Mouse (Mus musculus) ES-Bruce4 (cell line): ENCODE measurements around the gene Lgals1. TPM values are rescaled to one million over a fixed set of nuclear protein-coding genes. Genes with fewer than 3 reads are reported as not detected.
A peak's percentile ranks its signal among the peaks of the same experiment; 100 is the strongest.
"Not testable (repeated sequence)": the region's sequence is repeated elsewhere in the genome, so short reads cannot be mapped to it uniquely, and the experiment has no call there.

ENCODE experiments used
- H3K27ac ChIP-seq: 2 replicates; pipeline ENCODE4 v1.5.1; 2012; ENCODE audit warnings: low read length, inconsistent platforms; ENCODE audit not compliant: insufficient read depth
- H3K27me3 ChIP-seq: 2 replicates; pipeline ENCODE4 v1.6.1; 2012; ENCODE audit warnings: mild to moderate bottlenecking, low read length, inconsistent platforms; ENCODE audit not compliant: control insufficient read depth, poor library complexity, insufficient read depth, severe bottlenecking
- H3K36me3 ChIP-seq: 2 replicates; pipeline ENCODE4 v1.6.1; 2012; ENCODE audit warnings: inconsistent platforms, mild to moderate bottlenecking, low read length, moderate library complexity; ENCODE audit not compliant: control insufficient read depth, poor library complexity, insufficient read depth, severe bottlenecking
- H3K4me1 ChIP-seq: one replicate; pipeline ENCODE4 v1.8.1; 2011; ENCODE audit warnings: low read length; ENCODE audit not compliant: control insufficient read depth, insufficient read depth
- H3K4me3 ChIP-seq: 2 replicates; pipeline ENCODE4 v1.5.1; 2011; ENCODE audit warnings: low read depth, mild to moderate bottlenecking, low read length
- H3K9ac ChIP-seq: 2 replicates; pipeline ENCODE4 v1.6.1; 2012; ENCODE audit warnings: low read depth, mild to moderate bottlenecking, inconsistent platforms; ENCODE audit not compliant: poor library complexity, severe bottlenecking
- H3K9me3 ChIP-seq: replicated peaks from 2 replicates; pipeline ENCODE4 v1.6.1; 2012; ENCODE audit warnings: mild to moderate bottlenecking, low read length, inconsistent platforms; ENCODE audit not compliant: control insufficient read depth, poor library complexity, insufficient read depth, severe bottlenecking
- CTCF ChIP-seq: IDR thresholded peaks from one replicate; pipeline ENCODE4 v1.8.1; 2011; ENCODE audit warnings: low read depth, low read length
- EP300 ChIP-seq: IDR thresholded peaks from 2 replicates; pipeline ENCODE4 v1.6.1; 2011; ENCODE audit warnings: low read depth, low read length; ENCODE audit not compliant: insufficient read depth
- POLR2A ChIP-seq: IDR thresholded peaks from one replicate; pipeline ENCODE4 v1.8.1; 2011; ENCODE audit warnings: low read length; ENCODE audit not compliant: insufficient read depth
- polyA plus RNA-seq: library from polyadenylated mRNA; stranded (reverse); fragments of >200 nt; gene quantifications from 2 replicates; pipeline ENCODE4 v1.2.4, GENCODE M21; 2011; ENCODE audit warnings: low read depth; ENCODE audit not compliant: missing spikeins, insufficient read depth, insufficient read length

Lgals1 gene
- 225 and 232 TPM in 2 replicates for polyA plus RNA-seq

DNA sequence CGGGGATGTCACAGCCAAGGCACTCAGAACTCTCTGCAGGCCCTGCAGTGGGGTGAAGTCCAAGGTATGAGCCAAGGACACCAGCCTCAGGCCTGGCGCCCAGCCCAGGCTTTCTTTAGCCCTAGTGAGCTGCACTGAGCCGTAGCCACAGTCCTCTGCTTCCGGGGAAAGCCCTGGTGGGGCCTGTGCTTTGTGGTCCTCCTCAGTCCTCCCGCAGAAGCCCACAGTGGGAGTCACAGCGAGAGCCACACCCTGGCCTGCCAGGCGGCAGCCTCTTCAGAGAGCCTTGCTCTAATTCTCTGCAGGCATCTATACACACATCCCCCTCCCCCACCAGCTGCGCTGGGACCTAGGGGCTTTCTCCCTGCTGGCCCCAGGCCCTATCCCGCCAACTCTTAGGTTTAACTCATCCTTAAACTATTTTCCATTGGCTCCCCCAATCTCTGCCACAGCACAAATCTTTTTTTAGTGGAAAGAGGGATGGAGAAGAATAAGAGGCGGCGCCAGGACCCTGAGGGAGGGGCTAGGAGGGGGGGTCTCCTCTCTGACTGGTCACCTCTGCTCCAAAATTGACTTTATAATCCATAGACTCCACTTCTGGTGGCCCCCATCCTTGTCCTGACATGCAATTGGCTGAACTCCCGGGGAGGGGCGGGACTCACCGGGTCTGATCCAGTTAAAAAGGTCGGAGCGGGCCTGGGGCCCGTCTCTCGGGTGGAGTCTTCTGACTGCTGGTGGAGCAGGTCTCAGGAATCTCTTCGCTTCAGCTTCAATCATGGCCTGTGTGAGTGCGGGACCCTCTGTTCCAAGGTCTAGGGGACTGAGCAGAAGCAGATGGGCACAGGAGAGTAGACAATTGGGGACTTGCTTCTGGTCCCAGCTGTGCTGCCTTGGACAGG, at the start of gene Lgals1:
Lgals1 (plus strand) TSS at position 705 of the 899 bp plus-strand sequence.
- H3K27ac ChIP-seq = peak within 1 kb of the TSS; percentile 54
- H3K9me3 ChIP-seq = no peaks in the 10 kb centered on the region
- H3K9ac ChIP-seq = peak within 1 kb of the TSS; percentile 57
- TF ChIP-seq POLR2A (peak; percentile 30), EP300 (no peak), CTCF (no peak)
- H3K4me3 ChIP-seq = peak within 1 kb of the TSS; percentile 57
- H3K36me3 ChIP-seq = no peaks in the 10 kb centered on the region
- H3K4me1 ChIP-seq = peaks cover 7% of the 10 kb centered on the region
- H3K27me3 ChIP-seq = no peaks in the 10 kb centered on the region

DNA sequence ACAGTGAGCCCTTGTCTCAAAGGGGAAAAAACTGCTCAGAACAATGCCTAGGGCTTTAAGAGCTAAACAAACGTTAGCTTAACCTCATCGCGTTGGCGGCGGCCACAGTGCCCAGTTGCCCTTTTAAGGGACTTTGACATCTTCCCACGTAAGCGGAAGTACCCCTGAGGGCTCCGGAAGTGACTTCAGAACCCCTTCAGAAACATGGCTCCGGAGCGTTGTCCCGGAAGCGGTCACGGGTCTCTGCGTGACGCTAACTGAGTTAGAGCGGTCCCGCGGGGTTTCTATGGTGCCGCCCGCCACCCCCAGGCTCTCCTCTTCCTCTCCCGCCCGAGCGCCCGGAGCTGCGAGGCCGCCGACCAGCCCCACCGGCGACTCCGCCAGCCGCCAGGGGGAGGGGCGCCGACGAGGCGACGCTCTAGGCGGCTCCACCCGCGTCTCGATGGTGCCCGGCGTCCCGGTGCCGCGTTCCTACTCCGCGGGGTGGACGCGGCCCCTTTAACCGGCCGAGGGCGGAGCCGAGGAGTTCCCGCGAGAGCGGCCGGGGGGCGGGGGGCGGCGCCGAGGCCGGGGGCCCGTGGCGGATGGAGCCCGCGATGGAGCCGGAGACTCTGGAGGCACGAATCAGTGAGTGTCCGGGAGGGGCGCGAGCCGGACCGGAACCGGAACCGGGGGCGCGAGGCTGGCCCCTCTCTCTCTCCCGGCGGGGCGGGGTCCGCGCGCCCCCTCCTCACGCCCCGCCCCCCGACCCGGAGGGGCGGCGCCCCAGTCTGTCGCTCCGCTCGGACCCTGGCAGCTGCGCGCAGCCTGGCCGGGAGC, 49.3 kb upstream of the Lgals1 start, which contains the start of gene Gga1:
Gga1 (plus strand) TSS at position 200 of the 819 bp plus-strand sequence.
- Histone ChIP-seq H3K27ac (peak within 1 kb of the TSS; percentile 56), H3K9ac (peak within 1 kb of the TSS; percentile 82), H3K36me3 (no peaks in the 10 kb centered on the region), H3K9me3 (no peaks in the 10 kb centered on the region), H3K4me3 (peak within 1 kb of the TSS; percentile 95), H3K27me3 (no peaks in the 10 kb centered on the region), H3K4me1 (peaks cover 8% of the 10 kb centered on the region)
- no peak for TF ChIP-seq POLR2A
- TF ChIP-seq EP300 = no peak
- TF ChIP-seq CTCF = no peak

DNA sequence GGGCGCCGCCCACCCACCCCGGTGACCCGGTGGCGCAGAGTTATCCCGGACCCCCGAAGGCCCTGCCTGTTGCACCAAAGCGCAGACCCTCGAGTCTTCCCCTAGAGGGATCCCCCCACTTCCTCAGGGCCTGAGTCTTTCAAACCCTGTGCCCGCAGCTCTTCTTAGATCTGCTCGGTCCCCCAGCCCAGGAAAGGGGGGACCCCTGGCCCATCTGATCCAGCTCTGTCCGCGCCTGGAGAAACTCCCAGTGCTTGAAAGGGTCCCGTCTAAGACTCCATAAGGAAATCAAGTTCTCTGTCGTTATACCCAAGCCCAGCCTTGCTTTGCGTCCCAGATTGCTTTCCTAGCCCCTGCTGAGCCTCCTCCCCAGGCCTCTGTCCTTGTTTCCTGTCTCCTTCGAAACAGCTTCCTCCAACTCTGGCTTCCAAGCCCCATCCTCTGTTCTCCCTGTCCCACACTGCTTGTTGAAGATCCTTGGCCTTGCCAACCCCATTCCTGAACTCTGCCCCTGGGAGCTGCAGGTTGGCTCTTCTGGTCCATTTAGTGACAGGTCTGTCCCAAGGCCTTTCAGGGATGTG, 48.6 kb upstream of the Lgals1 start:
- peak overlapping the region; percentile 82 for H3K9ac ChIP-seq
- H3K36me3 ChIP-seq = 0 out of 2 replicates have a peak, but pooled peaks cover 1% of the 10 kb centered on the region
- H3K27me3 ChIP-seq = no peaks in the 10 kb centered on the region
- H3K4me1 ChIP-seq = peaks cover 8% of the 10 kb centered on the region
- TF ChIP-seq CTCF = no peak
- H3K27ac ChIP-seq = no peak overlapping the region
- no peaks in the 10 kb centered on the region for H3K9me3 ChIP-seq
- peak overlapping the region; percentile 95 for H3K4me3 ChIP-seq

DNA sequence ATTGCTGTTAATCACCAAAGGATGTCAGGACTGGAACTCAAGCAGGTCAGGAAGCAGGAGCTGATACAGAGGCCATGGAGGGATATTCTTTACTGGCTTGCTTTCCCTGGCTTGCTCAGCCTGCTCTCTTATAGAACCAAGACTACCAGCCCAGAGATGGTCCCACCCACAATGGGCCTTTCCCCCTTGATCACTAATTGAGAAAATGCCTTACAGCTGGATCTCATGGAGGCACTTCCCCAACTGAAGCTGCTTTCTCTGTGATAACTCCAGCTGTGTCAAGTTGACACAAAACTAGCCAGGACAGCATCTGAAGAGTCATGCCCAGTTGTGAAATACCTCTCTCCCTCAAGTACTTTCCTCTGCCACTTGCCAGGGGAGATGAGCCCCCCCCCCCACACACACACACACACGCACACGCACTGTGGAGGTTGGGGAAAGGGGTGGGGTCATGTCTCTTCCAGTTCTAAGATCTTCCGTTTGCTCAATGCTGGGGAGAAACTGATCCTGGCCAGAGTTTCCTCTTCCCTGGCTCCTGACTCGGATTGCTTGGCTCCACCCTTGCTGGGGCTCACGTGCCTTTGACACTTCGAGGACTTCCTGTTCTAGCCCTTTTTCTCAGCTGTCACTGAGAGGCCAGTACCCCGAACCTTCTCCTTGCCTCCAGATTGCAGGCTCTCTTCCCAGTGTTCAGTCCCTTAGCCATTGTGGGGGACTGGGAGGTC, 47.6 kb upstream of the Lgals1 start:
- H3K27ac ChIP-seq, H3K36me3 ChIP-seq, H3K9ac ChIP-seq, H3K4me1 ChIP-seq, H3K9me3 ChIP-seq, H3K27me3 ChIP-seq, H3K4me3 ChIP-seq: not testable (repeated sequence)

DNA sequence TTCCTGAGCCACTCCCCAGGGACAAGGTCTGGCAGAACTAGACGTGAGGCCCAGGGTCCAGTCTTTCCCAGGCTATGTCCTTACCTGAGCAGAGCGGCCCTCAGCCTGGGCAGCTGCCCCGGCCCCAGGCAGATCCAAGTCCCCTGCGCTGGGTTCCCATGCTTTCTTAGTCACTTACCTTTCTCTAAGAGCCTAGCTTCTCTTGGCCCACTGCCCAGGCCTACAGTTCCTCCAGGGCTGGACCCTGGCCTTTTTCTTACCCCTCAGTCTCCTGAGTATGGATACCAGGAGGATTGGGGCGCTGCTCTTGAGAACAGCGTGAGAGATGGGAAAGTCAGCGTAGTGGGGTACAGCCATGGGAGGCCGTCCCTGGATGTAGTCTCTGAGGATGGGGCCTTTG, 46.1 kb upstream of the Lgals1 start:
- peaks cover 12% of the 10 kb centered on the region for H3K36me3 ChIP-seq
- no peak overlapping the region for H3K4me3 ChIP-seq
- no peaks in the 10 kb centered on the region for H3K27me3 ChIP-seq
- H3K4me1 ChIP-seq = no peaks in the 10 kb centered on the region
- TF ChIP-seq EP300 (no peak), CTCF (no peak), POLR2A (no peak)
- H3K27ac ChIP-seq = no peak overlapping the region
- no peak overlapping the region for H3K9ac ChIP-seq
- no peaks in the 10 kb centered on the region for H3K9me3 ChIP-seq
